Mouse (Mus musculus) midbrain, postnatal 0 days (tissue): ENCODE measurements around the gene Gm5244. TPM values are rescaled to one million over a fixed set of nuclear protein-coding genes. Genes with fewer than 3 reads are reported as not detected.

Experiments
- ATAC-seq: fragments of 200-750 bp; cut with Nextera tagmentation; 2 replicates; pipeline ENCODE4 v1.8.0; 2017; ENCODE audit warnings: moderate number of reproducible peaks, mild to moderate bottlenecking, moderate TSS enrichment, moderate library complexity; ENCODE audit not compliant: low FRiP score
- DNase-seq: peaks from one replicate; pipeline ENCODE4 v3.0.0-alpha.2; 2015; ENCODE audit warnings: low spot score
- H3K27ac ChIP-seq: fragments of 300-500 bp; sonication (generic); 2 replicates; pipeline ENCODE4 v1.5.1; 2014; ENCODE audit warnings: low read depth, mild to moderate bottlenecking, low read length, mixed read lengths
- H3K27me3 ChIP-seq: fragments of 300-500 bp; sonication (generic); 2 replicates; pipeline ENCODE4 v1.6.1; 2014; ENCODE audit warnings: low read length, control low read depth, mixed read lengths; ENCODE audit not compliant: insufficient read depth
- H3K36me3 ChIP-seq: fragments of 300-500 bp; sonication (generic); 2 replicates; pipeline ENCODE4 v1.6.1; 2014; ENCODE audit warnings: low read length, control low read depth, mixed read lengths; ENCODE audit not compliant: insufficient read depth
- H3K4me1 ChIP-seq: fragments of 300-500 bp; sonication (generic); 2 replicates; pipeline ENCODE4 v1.6.1; 2014; ENCODE audit warnings: mild to moderate bottlenecking, control low read depth, antibody characterized with exemption, low read length, mixed read lengths; ENCODE audit not compliant: insufficient read depth
- H3K4me2 ChIP-seq: fragments of 300-500 bp; sonication (generic); 2 replicates; pipeline ENCODE4 v1.6.1; 2014; ENCODE audit warnings: low read depth, mild to moderate bottlenecking, low read length, mixed read lengths; ENCODE audit not compliant: poor library complexity, severe bottlenecking
- H3K4me3 ChIP-seq: fragments of 300-500 bp; sonication (generic); 2 replicates; pipeline ENCODE4 v1.5.1; 2014; ENCODE audit warnings: low read depth, mild to moderate bottlenecking, low read length, moderate library complexity
- H3K9ac ChIP-seq: fragments of 300-500 bp; sonication (generic); replicated peaks from 2 replicates; pipeline ENCODE4 v1.6.1; 2014; ENCODE audit warnings: mild to moderate bottlenecking, low read length, moderate library complexity, mixed read lengths; ENCODE audit not compliant: poor library complexity, severe bottlenecking
- H3K9me3 ChIP-seq: fragments of 300-500 bp; sonication (generic); 2 replicates; pipeline ENCODE4 v1.6.1; 2016; ENCODE audit warnings: low read length, control low read depth
- CTCF ChIP-seq: IDR thresholded peaks from 2 replicates; pipeline ENCODE4 v1.5.1; 2016; ENCODE audit warnings: antibody characterized with exemption, mild to moderate bottlenecking
- WGBS: fragments of 180-500 bp; shearing (Covaris S2); extraction: QIAGEN DNeasy Blood & Tissue Kit; methylation state at CpG from one replicate; pipeline ENCODE4 v1.1.7; 2014; 5-methylcytosine and 5-hydroxymethylcytosine counted together
- polyA plus RNA-seq: library from polyadenylated mRNA; unstranded; fragments of >200 nt; fragmentation: Nextera tagmentation; extraction: Ambion mirVana; gene quantifications from 2 replicates; pipeline ENCODE4 v1.2.1, GENCODE M21; 2015
- total RNA-seq: library from RNA; depleted of rRNA; stranded (reverse); fragments of >200 nt; gene quantifications from 2 replicates; pipeline ENCODE4 v1.2.3, GENCODE M21; 2014; rRNA removed

Gene Gm5244
- total and polyA plus RNA-seq, 2 experiments from 2014 or later, result not detected

DNA sequence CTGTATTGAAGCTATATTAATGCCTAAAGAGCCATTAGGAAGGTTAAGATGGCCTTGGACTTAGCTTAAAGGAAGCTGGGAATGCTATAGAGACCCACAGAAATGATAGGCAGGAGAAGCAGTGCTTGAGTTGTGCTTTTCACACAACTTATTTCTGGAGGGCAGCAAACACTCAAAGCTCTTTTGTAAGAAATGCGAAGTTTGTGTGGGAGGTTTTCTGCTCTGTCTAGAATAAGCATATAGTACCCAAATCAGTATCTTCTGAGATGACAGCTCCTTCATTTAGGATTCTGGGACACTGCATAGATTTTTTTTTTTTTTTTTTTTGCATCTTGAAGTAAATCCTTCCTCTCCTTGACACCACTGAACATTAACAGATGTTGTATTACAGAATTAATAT, 8.0 kb upstream of the Gm5244 start:
- Histone ChIP-seq H3K4me1 (no peaks in the 10 kb centered on the region), H3K9ac (no peak overlapping the region), H3K27ac (no peak overlapping the region), H3K36me3 (no peaks in the 10 kb centered on the region), H3K4me3 (no peak overlapping the region), H3K27me3 (no peaks in the 10 kb centered on the region), H3K4me2 (no peak overlapping the region), H3K9me3 (no peaks in the 10 kb centered on the region)
- no peak for DNase-seq
- TF ChIP-seq CTCF, result no peak
- WGBS, result 92% methylated on average over 1 of the region's 1 CpGs
- no peak for ATAC-seq

- Histone ChIP-seq H3K9me3 (peaks cover 1% of the 10 kb centered on the region; the same call in 1 of the 2 replicates), H3K4me1 (no peaks in the 10 kb centered on the region), H3K9ac (no peak within 1 kb of the TSS), H3K27me3 (no peaks in the 10 kb centered on the region), H3K4me2 (no peak within 1 kb of the TSS), H3K4me3 (no peak within 1 kb of the TSS), H3K36me3 (no peaks in the 10 kb centered on the region), H3K27ac (no peak within 1 kb of the TSS)
- ATAC-seq, result no peak
- no peak for DNase-seq
- TF ChIP-seq CTCF, result no peak
- 58% methylated on average over 1 of the region's 1 CpGs for WGBS
Measured at GRCm38 (mm10) chr19:12856983-12857382, 10.5 kb downstream of the Gm5244 start, which contains the start of gene Olfr1444. Gene Olfr1444 (plus strand): TSS chr19:12857283.

DNA sequence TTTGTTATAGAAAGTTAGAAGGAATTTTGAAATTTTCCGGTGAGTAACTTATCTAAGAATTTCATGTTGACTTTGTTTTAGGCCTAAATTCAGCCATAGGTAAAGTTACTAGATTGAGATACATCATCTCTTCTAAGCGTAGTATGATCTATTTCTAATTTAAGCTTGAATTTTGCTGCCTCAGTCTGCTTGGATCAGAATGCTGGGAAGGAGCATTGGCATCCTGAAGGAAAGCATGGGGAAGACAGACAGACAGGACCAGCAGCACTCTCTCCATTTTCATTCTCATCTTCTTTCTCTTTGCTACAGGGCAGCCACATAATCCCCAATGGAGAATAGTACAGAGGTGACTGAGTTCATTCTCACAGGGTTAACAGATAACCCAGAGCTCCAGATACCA, 37.1 kb downstream of the Gm5244 start, which contains the start of gene Olfr1445:
Gene Olfr1445 (plus strand): TSS at position 301 of the 400 bp plus-strand sequence.
- DNase-seq (no peak), ATAC-seq (no peak)
- no peak within 1 kb of the TSS for H3K9ac ChIP-seq
- no peaks in the 10 kb centered on the region for H3K36me3 ChIP-seq
- no peaks in the 10 kb centered on the region for H3K9me3 ChIP-seq
- H3K4me3 ChIP-seq, result no peak within 1 kb of the TSS
- no peak for TF ChIP-seq CTCF
- no peaks in the 10 kb centered on the region for H3K4me1 ChIP-seq
- WGBS, result 82% methylated on average over 2 of the region's 2 CpGs
- H3K27me3 ChIP-seq, result no peaks in the 10 kb centered on the region
- H3K4me2 ChIP-seq, result no peak within 1 kb of the TSS
- no peak within 1 kb of the TSS for H3K27ac ChIP-seq

DNA sequence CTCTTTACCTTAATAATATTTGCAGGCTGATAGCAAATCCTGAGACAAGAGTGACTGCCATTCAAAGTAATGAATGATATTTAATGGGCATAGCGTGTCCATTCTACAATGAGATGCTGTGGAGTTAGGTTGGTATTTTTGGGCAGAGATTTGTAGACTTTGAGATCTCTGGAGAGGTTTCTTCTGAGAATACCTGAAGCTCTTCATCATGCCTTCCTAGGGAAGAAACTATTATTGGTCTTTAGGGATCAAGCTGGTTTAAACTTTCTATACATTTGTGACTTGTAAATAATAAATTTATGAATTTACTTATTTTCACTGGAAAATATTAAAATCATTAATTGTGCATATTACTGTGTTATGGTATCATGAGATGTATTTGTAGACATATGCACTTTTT, 46.9 kb downstream of the Gm5244 start, which contains the start of gene Olfr1446:
Gene Olfr1446 (minus strand): TSS at position 101 of the 400 bp plus-strand sequence.
- no peak for TF ChIP-seq CTCF
- Histone ChIP-seq H3K4me1 (no peaks in the 10 kb centered on the region), H3K27ac (no peak within 1 kb of the TSS), H3K4me3 (no peak within 1 kb of the TSS), H3K36me3 (no peaks in the 10 kb centered on the region), H3K27me3 (no peaks in the 10 kb centered on the region), H3K4me2 (no peak within 1 kb of the TSS), H3K9ac (no peak within 1 kb of the TSS), H3K9me3 (no peaks in the 10 kb centered on the region)
- no peak for ATAC-seq
- WGBS, result 79% methylated on average over 1 of the region's 1 CpGs
- no peak for DNase-seq

Other genes starting within 250 kb of the Gm5244 start
- 0.16 and 2.5 TPM in 2 replicates for gene Gm4952, start 246.7 kb upstream of the Gm5244 start, total RNA-seq
- 0.28 and 0.52 TPM in 2 replicates for gene Gm4952, start 246.7 kb upstream of the Gm5244 start, polyA plus RNA-seq
- not detected in 2 replicates for gene Glyat, start 213.4 kb upstream of the Gm5244 start, total RNA-seq
- gene Glyat, start 213.4 kb upstream of the Gm5244 start, polyA plus RNA-seq, result not detected in 2 replicates
- gene Olfr1442, start 176.2 kb upstream of the Gm5244 start, total RNA-seq, result not detected in 2 replicates
- gene Olfr1442, start 176.2 kb upstream of the Gm5244 start, polyA plus RNA-seq, result not detected in 2 replicates
- not detected in 2 replicates for gene Olfr1443, start 168.6 kb upstream of the Gm5244 start, total RNA-seq
- gene Olfr1443, start 168.6 kb upstream of the Gm5244 start, polyA plus RNA-seq, result not detected in 2 replicates
- gene Keg1, start 150.9 kb upstream of the Gm5244 start, total RNA-seq, result not detected in 2 replicates
- gene Keg1, start 150.9 kb upstream of the Gm5244 start, polyA plus RNA-seq, result not detected in 2 replicates
- gene Cntf, start 81.0 kb upstream of the Gm5244 start, total RNA-seq, result 1.2 and 1.5 TPM in 2 replicates
- 0.72 and 1.0 TPM in 2 replicates for gene Cntf, start 81.0 kb upstream of the Gm5244 start, polyA plus RNA-seq
- 52.5 and 56.5 TPM in 2 replicates for gene Zfp91, start 50.6 kb upstream of the Gm5244 start, total RNA-seq
- gene Zfp91, start 50.6 kb upstream of the Gm5244 start, polyA plus RNA-seq, result 10.4 and 12.8 TPM in 2 replicates
- gene Lpxn, start 50.5 kb upstream of the Gm5244 start, total RNA-seq, result 1.0 and 1.9 TPM in 2 replicates
- gene Lpxn, start 50.5 kb upstream of the Gm5244 start, polyA plus RNA-seq, result 0.77 and 0.96 TPM in 2 replicates
- not detected in 2 replicates for gene Olfr1444, start 10.6 kb downstream of the Gm5244 start, total RNA-seq
- not detected in 2 replicates for gene Olfr1444, start 10.6 kb downstream of the Gm5244 start, polyA plus RNA-seq
- gene Olfr1445, start 37.2 kb downstream of the Gm5244 start, total RNA-seq, result not detected in 2 replicates
- not detected in 2 replicates for gene Olfr1445, start 37.2 kb downstream of the Gm5244 start, polyA plus RNA-seq
- not detected in 2 replicates for gene Olfr1446, start 46.8 kb downstream of the Gm5244 start, total RNA-seq
- not detected in 2 replicates for gene Olfr1446, start 46.8 kb downstream of the Gm5244 start, polyA plus RNA-seq
- not detected in 2 replicates for gene Olfr1447, start 57.1 kb downstream of the Gm5244 start, total RNA-seq
- gene Olfr1447, start 57.1 kb downstream of the Gm5244 start, polyA plus RNA-seq, result not detected in 2 replicates
- gene Olfr1448, start 77.7 kb downstream of the Gm5244 start, total RNA-seq, result not detected in 2 replicates
- gene Olfr1448, start 77.7 kb downstream of the Gm5244 start, polyA plus RNA-seq, result not detected in 2 replicates
- gene Olfr1449, start 84.2 kb downstream of the Gm5244 start, total RNA-seq, result not detected in 2 replicates
- not detected in 2 replicates for gene Olfr1449, start 84.2 kb downstream of the Gm5244 start, polyA plus RNA-seq
- gene Olfr1450, start 103.6 kb downstream of the Gm5244 start, total RNA-seq, result not detected in 2 replicates
- not detected in 2 replicates for gene Olfr1450, start 103.6 kb downstream of the Gm5244 start, polyA plus RNA-seq
- not detected in 2 replicates for gene Olfr1451, start 148.3 kb downstream of the Gm5244 start, total RNA-seq
- not detected in 2 replicates for gene Olfr1451, start 148.3 kb downstream of the Gm5244 start, polyA plus RNA-seq
- not detected in 2 replicates for gene Olfr1453, start 181.6 kb downstream of the Gm5244 start, total RNA-seq
- not detected in 2 replicates for gene Olfr1453, start 181.6 kb downstream of the Gm5244 start, polyA plus RNA-seq
- gene Olfr1454, start 213.9 kb downstream of the Gm5244 start, total RNA-seq, result not detected in 2 replicates
- gene Olfr1454, start 213.9 kb downstream of the Gm5244 start, polyA plus RNA-seq, result not detected in 2 replicates